Mouse (Mus musculus): ENCODE data around the gene Anks1. TPM values are rescaled to one million over a fixed set of nuclear protein-coding genes. Genes with fewer than 3 reads are reported as not detected.

Gene Anks1
- total RNA-seq, 1 experiment, result 20.9 TPM

GRCm38 (mm10) chr17:27973337-27973736 lies 64.2 kb downstream of the Anks1 start:
- no peak for DNase-seq (ENCODE audit: low read depth, low spot score)
- H3K36me3 ChIP-seq (ENCODE audit: control insufficient read depth, insufficient read depth, low read length, poor library complexity, severe bottlenecking), result peaks cover 4% of the 10 kb centered on the region; the same call in 1 of the 2 replicates
- TF ChIP-seq HCFC1 (IDR thresholded peaks at IDR 0.05; ENCODE audit: borderline replicate concordance, insufficient read depth, low read length) (no peak), CHD2 (IDR thresholded peaks at IDR 0.05; ENCODE audit: low read depth, low read length) (no peak), ZC3H11A (IDR thresholded peaks at IDR 0.05; ENCODE audit: borderline replicate concordance, low read depth, low read length) (no peak), ZNF384 (IDR thresholded peaks at IDR 0.05; ENCODE audit: low read depth, low read length) (no peak), MAFK (IDR thresholded peaks at IDR 0.05; ENCODE audit: insufficient read depth, low read depth, low read length) (no peak)
- H3K9ac ChIP-seq (ENCODE audit: insufficient read depth, low read depth, low read length, poor library complexity, severe bottlenecking), result no peak overlapping the region
- peaks cover 1 to 28% of the 10 kb centered on the region in 2 experiments; a peak in 2 of 4 replicates for H3K4me1 ChIP-seq (ENCODE audit: control insufficient read depth in 2 of 2, insufficient read depth in 2 of 2, low read length in 2 of 2, poor library complexity in 1 of 2)
- no peak overlapping the region for H3K27ac ChIP-seq (ENCODE audit: insufficient read depth, low read depth, low read length, poor library complexity, severe bottlenecking)
- no peaks in the 10 kb centered on the region for H3K9me3 ChIP-seq (ENCODE audit: control insufficient read depth, insufficient read depth, low read depth, low read length)
- H3K4me3 ChIP-seq (ENCODE audit: insufficient read depth in 1 of 2, low read depth in 1 of 2, low read length in 2 of 2, poor library complexity in 1 of 2, severe bottlenecking in 1 of 2), result no peak overlapping the region
- in situ Hi-C loops (cut with MboI; ENCODE audit: low sequenced_read_pairs in 2 of 2, unreplicated experiment in 2 of 2), result no loop called here

- Histone ChIP-seq H3K4me3 (ENCODE audit: insufficient read depth in 1 of 2, low read depth in 1 of 2, low read length in 2 of 2, poor library complexity in 1 of 2, severe bottlenecking in 1 of 2) (no peak overlapping the region), H3K27ac (ENCODE audit: insufficient read depth, low read depth, low read length, poor library complexity, severe bottlenecking) (no peak overlapping the region), H3K36me3 (ENCODE audit: control insufficient read depth, insufficient read depth, low read length, poor library complexity, severe bottlenecking) (peaks cover 10% of the 10 kb centered on the region; the same call in 1 of the 2 replicates), H3K9me3 (ENCODE audit: control insufficient read depth, insufficient read depth, low read depth, low read length) (no peaks in the 10 kb centered on the region), H3K9ac (ENCODE audit: insufficient read depth, low read depth, low read length, poor library complexity, severe bottlenecking) (0 out of 2 replicates have a peak overlapping the region, but pooled peaks have one; percentile 8), H3K4me1 (ENCODE audit: control insufficient read depth in 2 of 2, insufficient read depth in 2 of 2, low read length in 2 of 2, poor library complexity in 1 of 2) (peaks cover 1 to 22% of the 10 kb centered on the region in 2 experiments; a peak in 2 of 4 replicates)
- no peak for TF ChIP-seq ZC3H11A (IDR thresholded peaks at IDR 0.05; ENCODE audit: borderline replicate concordance, low read depth, low read length)
- no peak for TF ChIP-seq MAFK (IDR thresholded peaks at IDR 0.05; ENCODE audit: insufficient read depth, low read depth, low read length)
- no peak for TF ChIP-seq CHD2 (IDR thresholded peaks at IDR 0.05; ENCODE audit: low read depth, low read length)
- no peak for TF ChIP-seq HCFC1 (IDR thresholded peaks at IDR 0.05; ENCODE audit: borderline replicate concordance, insufficient read depth, low read length)
- no peak for TF ChIP-seq ZNF384 (IDR thresholded peaks at IDR 0.05; ENCODE audit: low read depth, low read length)
- in situ Hi-C loops (cut with MboI; ENCODE audit: low sequenced_read_pairs in 2 of 2, unreplicated experiment in 2 of 2), result no loop called here
- DNase-seq (ENCODE audit: low read depth, low spot score), result no peak
Observed at GRCm38 (mm10) chr17:27976266-27976665, 67.2 kb downstream of the Anks1 start.

GRCm38 (mm10) chr17:27977008-27977636 lies 68.0 kb downstream of the Anks1 start:
- Histone ChIP-seq H3K9me3 (ENCODE audit: control insufficient read depth, insufficient read depth, low read depth, low read length) (no peaks in the 10 kb centered on the region), H3K27ac (ENCODE audit: insufficient read depth, low read depth, low read length, poor library complexity, severe bottlenecking) (no peak overlapping the region), H3K9ac (ENCODE audit: insufficient read depth, low read depth, low read length, poor library complexity, severe bottlenecking) (no peak overlapping the region), H3K36me3 (ENCODE audit: control insufficient read depth, insufficient read depth, low read length, poor library complexity, severe bottlenecking) (peaks cover 10% of the 10 kb centered on the region; the same call in 1 of the 2 replicates), H3K4me1 (ENCODE audit: control insufficient read depth in 2 of 2, insufficient read depth in 2 of 2, low read length in 2 of 2, poor library complexity in 1 of 2) (peaks cover 0 to 19% of the 10 kb centered on the region in 2 experiments; a peak in 2 of 4 replicates), H3K4me3 (ENCODE audit: insufficient read depth in 1 of 2, low read depth in 1 of 2, low read length in 2 of 2, poor library complexity in 1 of 2, severe bottlenecking in 1 of 2) (no peak overlapping the region)
- in situ Hi-C loops (cut with MboI; ENCODE audit: low sequenced_read_pairs in 2 of 2, unreplicated experiment in 2 of 2), result no loop called here
- no peak for DNase-seq (ENCODE audit: low read depth, low spot score)
- TF ChIP-seq CHD2 (IDR thresholded peaks at IDR 0.05; ENCODE audit: low read depth, low read length) (no peak), ZC3H11A (IDR thresholded peaks at IDR 0.05; ENCODE audit: borderline replicate concordance, low read depth, low read length) (no peak), ZNF384 (IDR thresholded peaks at IDR 0.05; ENCODE audit: low read depth, low read length) (no peak), MAFK (IDR thresholded peaks at IDR 0.05; ENCODE audit: insufficient read depth, low read depth, low read length) (no peak), HCFC1 (IDR thresholded peaks at IDR 0.05; ENCODE audit: borderline replicate concordance, insufficient read depth, low read length) (no peak)

GRCm38 (mm10) chr17:27980391-27980955 lies 71.4 kb downstream of the Anks1 start:
- H3K9ac ChIP-seq (ENCODE audit: insufficient read depth, low read depth, low read length, poor library complexity, severe bottlenecking), result no peak overlapping the region
- H3K36me3 ChIP-seq (ENCODE audit: control insufficient read depth, insufficient read depth, low read length, poor library complexity, severe bottlenecking), result peaks cover 10% of the 10 kb centered on the region; the same call in 1 of the 2 replicates
- H3K4me3 ChIP-seq (ENCODE audit: insufficient read depth in 1 of 2, low read depth in 1 of 2, low read length in 2 of 2, poor library complexity in 1 of 2, severe bottlenecking in 1 of 2), result no peak overlapping the region
- peaks cover 0 to 14% of the 10 kb centered on the region in 2 experiments; a peak in 2 of 4 replicates for H3K4me1 ChIP-seq (ENCODE audit: control insufficient read depth in 2 of 2, insufficient read depth in 2 of 2, low read length in 2 of 2, poor library complexity in 1 of 2)
- H3K27ac ChIP-seq (ENCODE audit: insufficient read depth, low read depth, low read length, poor library complexity, severe bottlenecking), result no peak overlapping the region
- no peak for TF ChIP-seq CHD2 (IDR thresholded peaks at IDR 0.05; ENCODE audit: low read depth, low read length)
- no peak for TF ChIP-seq HCFC1 (IDR thresholded peaks at IDR 0.05; ENCODE audit: borderline replicate concordance, insufficient read depth, low read length)
- TF ChIP-seq ZNF384 (IDR thresholded peaks at IDR 0.05; ENCODE audit: low read depth, low read length), result no peak
- TF ChIP-seq ZC3H11A (IDR thresholded peaks at IDR 0.05; ENCODE audit: borderline replicate concordance, low read depth, low read length), result no peak
- TF ChIP-seq MAFK (IDR thresholded peaks at IDR 0.05; ENCODE audit: insufficient read depth, low read depth, low read length), result no peak
- no peaks in the 10 kb centered on the region for H3K9me3 ChIP-seq (ENCODE audit: control insufficient read depth, insufficient read depth, low read depth, low read length)
- in situ Hi-C loops (cut with MboI; ENCODE audit: low sequenced_read_pairs in 2 of 2, unreplicated experiment in 2 of 2), result loop anchor here in 1 of 2 experiments (10.0 kb wide), 1 partner anchor 84 kb away; no protein-coding TSS in a partner anchor
- DNase-seq (ENCODE audit: low read depth, low spot score), result no peak
